Mouse (Mus musculus) lung, postnatal 10 days (tissue): ENCODE data around the gene Mpv17.

Experiments
- DNase-seq: peaks from one replicate; pipeline ENCODE4 v3.0.0; 2021

The Mpv17 gene

GRCm38 (mm10) chr5:31154152-31154553 is at the start of gene Mpv17:
Gene Mpv17, minus strand, starts transcription at chr5:31154251.
- DNase-seq = peak; percentile 89

DNA sequence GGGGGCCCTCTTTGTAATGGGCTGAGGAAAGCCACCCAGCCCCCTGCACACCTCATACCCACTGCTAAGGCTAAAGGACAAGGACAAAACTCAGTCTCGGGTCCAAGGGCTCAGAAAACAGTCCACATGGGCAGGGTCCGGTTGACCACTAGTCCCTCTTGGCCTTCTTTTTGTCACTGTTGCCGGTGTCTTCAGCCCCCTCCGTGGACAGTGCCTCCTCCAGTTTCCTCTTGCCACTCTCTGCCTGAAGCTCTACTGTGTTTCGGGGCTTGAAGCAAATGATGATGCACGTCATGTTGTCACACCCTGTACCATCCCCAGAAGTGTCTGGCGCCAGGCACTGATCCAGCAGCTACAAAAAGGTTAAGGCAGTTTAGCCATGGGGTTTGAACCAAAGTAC is 48.9 kb upstream of the Mpv17 start:
- DNase-seq = no peak

- peak; percentile 98 for DNase-seq
These were observed 47.9 kb upstream of the Mpv17 start, which contains the start of gene Zfp513 for GRCm38 (mm10) chr5:31201742-31202590. Gene Zfp513, minus strand, starts transcription at chr5:31202303.

- no peak for DNase-seq
These were observed 47.1 kb upstream of the Mpv17 start for GRCm38 (mm10) chr5:31201042-31201741.

DNA sequence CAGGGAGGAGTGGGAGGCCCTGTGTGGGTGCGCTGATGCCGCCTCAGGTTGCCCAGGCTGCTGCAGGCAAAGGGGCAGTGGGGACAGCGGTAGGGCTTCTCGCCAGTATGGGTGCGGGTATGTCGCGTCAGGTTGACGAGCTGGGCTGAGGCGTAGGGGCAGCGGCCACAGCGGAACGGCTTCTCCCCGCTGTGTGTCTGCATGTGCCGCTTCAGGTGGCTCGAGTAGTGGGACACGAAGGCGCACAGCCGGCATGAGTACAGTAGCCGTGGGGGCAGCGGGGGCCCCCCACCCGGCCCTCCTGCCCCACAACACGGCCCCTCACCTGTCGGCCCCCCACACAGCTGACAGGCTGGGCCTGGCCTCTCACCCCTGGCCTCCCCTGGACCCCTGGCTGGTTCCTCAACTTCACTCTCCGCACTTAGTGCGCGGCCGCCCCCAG is 46.3 kb upstream of the Mpv17 start:
- peak; percentile 24 for DNase-seq

GRCm38 (mm10) chr5:31199893-31200292 is 45.8 kb upstream of the Mpv17 start:
- DNase-seq = peak; percentile 29

GRCm38 (mm10) chr5:31199321-31199892 is 45.4 kb upstream of the Mpv17 start:
- no peak for DNase-seq

- DNase-seq = no peak
These were observed 44.7 kb upstream of the Mpv17 start for GRCm38 (mm10) chr5:31198616-31199320.

DNA sequence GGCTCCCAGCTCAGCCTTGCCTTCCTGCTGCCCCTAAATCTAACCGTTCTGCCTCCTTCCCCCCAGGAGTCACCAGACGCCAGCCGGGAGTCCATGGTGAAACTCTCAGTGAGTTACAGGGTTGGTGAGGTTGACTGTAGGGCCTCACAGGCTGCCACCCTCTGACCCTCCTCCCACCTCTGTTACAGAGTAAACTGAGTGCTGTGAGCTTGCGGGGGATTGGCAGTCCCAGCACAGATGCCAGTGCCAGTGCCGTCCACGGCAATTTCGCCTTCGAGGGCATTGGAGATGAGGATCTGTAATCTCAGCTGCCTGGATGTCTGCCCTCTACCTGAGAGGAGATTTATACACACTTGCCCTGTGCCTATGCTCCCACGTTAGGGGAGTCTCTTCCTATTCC is 44.1 kb upstream of the Mpv17 start:
- DNase-seq = no peak

- DNase-seq = no peak
These were observed 43.0 kb upstream of the Mpv17 start for GRCm38 (mm10) chr5:31197072-31197471.

DNA sequence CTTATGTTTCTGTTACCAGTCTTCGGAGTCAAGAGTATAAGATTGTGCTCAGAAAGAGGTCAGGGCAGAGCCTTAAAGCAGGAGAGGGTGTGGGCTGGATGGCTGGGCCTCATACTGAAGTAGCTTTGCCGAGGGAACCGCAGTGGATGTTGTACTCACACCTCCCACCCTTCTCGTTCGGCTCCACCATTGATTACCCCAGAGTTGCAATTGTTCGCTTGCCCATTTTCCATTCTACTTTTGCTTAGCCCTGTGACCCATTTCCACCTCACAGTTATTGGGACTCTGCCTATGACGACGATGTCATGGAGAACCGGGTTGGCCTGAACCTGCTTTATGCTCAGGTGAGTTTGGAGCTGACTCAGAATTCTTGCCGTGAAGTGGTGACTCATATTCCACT is 42.2 kb upstream of the Mpv17 start:
- DNase-seq = no peak

GRCm38 (mm10) chr5:31195671-31196070 is 41.6 kb upstream of the Mpv17 start:
- no peak for DNase-seq

GRCm38 (mm10) chr5:31194486-31195485 is 40.7 kb upstream of the Mpv17 start:
- DNase-seq = no peak

DNA sequence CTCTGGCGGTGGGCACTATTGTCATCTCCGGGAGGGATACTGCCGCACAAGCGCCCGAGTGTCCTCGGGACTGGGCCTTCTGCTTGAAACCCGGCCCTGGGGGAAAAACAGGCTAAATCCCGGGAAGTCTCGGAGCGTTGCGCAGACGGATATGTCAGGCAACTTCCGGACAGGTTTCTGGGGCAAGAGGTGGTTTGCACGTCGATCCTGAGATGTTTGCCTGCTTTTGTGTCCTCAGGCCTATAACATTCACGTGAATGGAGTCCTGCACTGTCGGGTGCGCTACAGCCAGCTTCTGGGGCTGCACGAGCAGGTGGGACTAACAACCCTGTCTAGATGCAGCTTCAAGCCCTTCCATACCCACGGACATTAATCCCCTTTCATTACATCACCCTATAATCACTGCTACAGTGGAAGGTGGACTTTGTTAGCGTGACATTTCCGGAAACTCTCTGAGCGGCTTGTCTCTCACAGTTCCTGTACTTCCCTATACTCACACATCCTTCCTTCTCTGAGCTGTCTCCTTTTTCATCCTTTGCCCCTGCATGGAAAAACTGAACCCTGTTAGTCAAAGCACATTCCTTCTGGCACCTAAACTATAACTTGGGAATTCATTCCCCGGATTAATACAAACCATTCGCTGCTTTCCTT is 39.7 kb upstream of the Mpv17 start:
- DNase-seq = no peak

- DNase-seq = peak; percentile 100
These were observed 39.0 kb upstream of the Mpv17 start, which contains the start of the genes Snx17 and Eif2b4 for GRCm38 (mm10) chr5:31192939-31193630. Gene Snx17, plus strand, starts transcription at chr5:31193227. Gene Eif2b4, minus strand, starts transcription at chr5:31193430.

DNA sequence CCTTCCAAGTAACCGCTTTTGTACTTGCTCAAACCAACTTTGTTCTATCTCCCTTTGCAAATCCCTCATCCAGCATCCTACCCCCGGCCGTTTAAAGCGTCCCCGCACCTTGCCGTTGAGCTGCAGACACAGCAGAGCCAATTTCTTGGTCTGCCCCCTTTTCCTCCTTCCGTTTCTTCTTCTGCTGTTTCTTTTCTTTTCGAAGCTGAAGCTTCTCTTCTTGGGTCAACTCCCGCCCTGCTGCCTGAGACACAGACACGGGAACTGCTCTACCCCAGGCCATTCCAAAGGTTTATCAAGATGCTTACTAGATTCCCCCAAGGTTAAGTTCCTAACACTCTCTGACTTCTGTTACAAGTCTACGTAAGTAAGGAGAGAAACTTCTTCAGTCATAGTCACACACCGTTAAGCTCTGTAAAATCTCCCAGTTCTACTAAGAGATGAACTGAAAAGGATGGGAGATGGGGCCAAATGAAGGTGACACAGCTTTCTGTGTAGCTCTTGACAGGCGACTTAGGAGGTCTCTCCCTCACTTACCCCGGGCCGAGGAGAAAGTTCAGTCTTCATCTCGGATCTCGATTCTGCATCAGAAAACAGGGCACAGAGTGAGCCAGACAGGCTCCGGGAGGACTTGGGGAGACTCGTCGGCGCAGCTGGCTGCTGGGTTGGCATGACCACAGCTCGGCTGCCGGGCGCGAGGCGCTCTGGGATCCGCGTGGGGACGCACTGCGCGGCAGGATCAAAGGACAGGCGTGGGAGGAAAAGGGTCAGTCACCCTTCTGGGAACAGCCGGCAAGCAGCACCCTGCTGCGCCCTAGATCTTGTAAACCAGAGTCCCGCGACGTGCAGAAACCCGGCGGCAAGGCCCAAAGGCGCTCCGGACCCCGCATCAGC is 38.2 kb upstream of the Mpv17 start:
- peak; percentile 80 for DNase-seq

DNA sequence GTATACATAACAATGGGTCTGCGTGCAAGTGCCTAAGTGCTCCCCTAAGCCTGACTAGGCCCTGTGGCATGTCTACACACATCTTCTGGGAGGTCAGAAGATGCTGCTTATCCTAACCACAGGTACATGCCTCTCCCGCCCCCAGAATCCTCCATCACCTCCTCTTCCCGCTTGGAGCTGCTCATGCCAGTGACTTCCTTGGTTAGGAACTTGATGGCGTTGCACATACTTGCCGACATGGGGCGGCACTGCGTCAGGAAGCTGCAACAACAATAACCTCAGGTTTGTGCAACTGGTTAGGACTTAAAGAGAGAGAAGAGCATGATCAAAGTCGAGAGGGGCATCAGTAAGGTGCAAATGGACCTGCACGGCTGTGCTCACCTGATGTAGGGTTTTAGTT is 36.1 kb upstream of the Mpv17 start:
- DNase-seq = no peak

DNA sequence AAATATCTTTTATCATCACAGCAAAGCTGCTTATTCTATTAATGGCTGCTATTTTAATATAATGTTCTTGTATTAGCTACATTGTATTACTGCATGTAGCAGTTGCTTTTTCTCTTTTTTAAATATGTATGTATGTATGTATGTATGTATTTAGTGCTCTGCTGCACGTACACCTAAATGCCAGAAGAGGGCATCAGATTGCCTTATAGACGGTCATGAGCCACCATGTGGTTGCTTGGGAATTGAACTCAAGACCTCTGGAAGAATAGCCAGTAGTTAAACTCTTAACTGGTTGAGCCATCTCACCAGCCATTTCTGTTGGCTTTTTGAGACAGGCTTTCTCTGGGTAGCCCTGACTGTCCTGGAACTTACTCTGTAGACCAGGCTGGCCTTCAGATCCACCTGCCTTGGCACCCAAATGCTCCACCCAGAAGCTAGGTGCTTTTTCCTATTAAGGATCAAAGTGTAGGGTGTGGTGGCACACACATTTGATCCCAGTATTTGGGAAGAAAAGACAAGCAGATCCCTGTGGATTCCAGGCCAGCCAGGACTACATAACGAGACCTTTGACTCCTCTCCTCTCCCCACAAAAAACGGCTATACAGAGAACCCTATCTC is 34.3 kb upstream of the Mpv17 start:
- DNase-seq = no peak

GRCm38 (mm10) chr5:31183678-31184077 is 29.6 kb upstream of the Mpv17 start:
- no peak for DNase-seq
